Mouse (Mus musculus) lung, adult 2 months (tissue): ENCODE data around the gene Pik3r5.

Source experiments
- CTCF ChIP-seq: fragments of 200-500 bp; IDR thresholded peaks from 2 replicates; pipeline ENCODE4 v1.5.1; 2011; ENCODE audit warnings: mild to moderate bottlenecking, low read length, control low read depth; ENCODE audit not compliant: insufficient read depth
- POLR2A ChIP-seq: fragments of 200-500 bp; IDR thresholded peaks from 2 replicates; pipeline ENCODE4 v1.6.1; 2011; ENCODE audit warnings: low read depth, mild to moderate bottlenecking, control low read depth, low read length, borderline replicate concordance; ENCODE audit errors: extremely low read depth

DNA sequence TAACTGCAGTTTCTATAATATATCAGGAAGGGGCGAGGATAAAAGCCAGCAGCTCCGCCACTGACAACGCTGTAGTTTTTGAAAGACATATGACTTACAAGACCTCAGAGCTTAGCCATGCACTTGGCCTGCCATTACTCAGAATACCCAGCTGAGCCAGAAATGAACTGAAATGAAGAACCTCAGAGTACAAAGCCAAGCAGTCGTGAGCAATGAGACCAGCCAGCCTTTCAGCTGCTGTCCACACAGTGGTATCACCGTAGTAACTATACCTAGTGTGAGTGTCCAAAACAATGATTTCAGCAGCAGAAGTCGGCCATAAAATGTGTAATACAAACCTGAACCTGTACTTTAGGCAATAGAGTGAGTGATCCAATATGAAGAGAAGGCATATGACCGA, 35.5 kb downstream of the Pik3r5 start:
- TF ChIP-seq CTCF: no peak
- no peak for TF ChIP-seq POLR2A
